Mouse (Mus musculus): ENCODE measurements at regions not wholly inside any gene's neighbourhood (a gene's known extent, or its start where the extent isn't known, plus 50 kb on each side); places are given as distances from the start of the nearest gene placed in this dataset.

DNA sequence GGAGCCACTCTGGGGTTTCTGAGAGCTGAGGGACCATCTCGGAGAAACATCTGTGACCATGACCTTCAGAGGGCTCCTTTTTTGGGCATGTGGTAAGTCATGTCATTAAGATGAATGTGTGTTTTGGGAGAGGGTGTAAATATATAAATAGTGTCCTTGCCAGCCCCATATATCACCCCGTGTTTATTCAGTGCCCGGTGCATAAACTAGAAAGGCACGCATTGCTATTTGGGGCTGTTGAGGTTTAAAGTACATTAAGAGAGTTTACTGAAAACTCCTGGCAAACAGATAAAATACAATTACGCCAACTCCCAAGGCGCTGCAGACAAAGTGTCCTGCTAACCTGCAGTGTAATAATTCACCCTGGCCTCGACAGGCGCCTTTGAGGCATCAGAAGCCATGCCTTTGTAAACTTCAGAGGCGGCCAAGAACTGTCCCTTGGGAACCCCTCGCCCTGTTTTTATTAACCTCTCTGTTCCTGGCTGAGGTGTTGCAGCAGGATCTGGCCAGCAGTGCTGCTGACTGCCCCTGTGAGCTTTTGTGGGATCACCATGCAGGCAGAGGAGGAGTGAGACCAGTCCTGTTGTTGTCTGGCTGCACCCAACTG is 106.6 kb downstream of the 9530068E07Rik start:
- Histone ChIP-seq H3K9ac (ENCODE audit: low read length) (no peak overlapping the region), H3K4me1 (ENCODE audit: control insufficient read depth in 2 of 2, insufficient read depth in 2 of 2, low read length in 2 of 2) (no peaks in the 10 kb centered on the region), H3K9me3 (ENCODE audit: control insufficient read depth, low read length) (no peaks in the 10 kb centered on the region; the same call in 1 of the 2 replicates), H3K27me3 (ENCODE audit: control insufficient read depth, insufficient read depth, low read length) (no peaks in the 10 kb centered on the region), H3K36me3 (ENCODE audit: control insufficient read depth, insufficient read depth, low read length) (no peaks in the 10 kb centered on the region), H3K4me2 (ENCODE audit: low read length) (no peak overlapping the region), H3K27ac (replicated peaks in 1 of 2; ENCODE audit: control insufficient read depth in 1 of 2, insufficient read depth in 1 of 2, low read depth in 2 of 2, low read length in 2 of 2) (no peak overlapping the region), H3K4me3 (ENCODE audit: control insufficient read depth in 1 of 2, insufficient read depth in 1 of 2, low read depth in 1 of 2, low read length in 2 of 2) (no peak overlapping the region)
- ATAC-seq (ENCODE audit: insufficient number of reproducible peaks, insufficient read depth, low FRiP score, low read depth) = no peak
- 68% methylated on average over 10 of the region's 10 CpGs for WGBS

DNA sequence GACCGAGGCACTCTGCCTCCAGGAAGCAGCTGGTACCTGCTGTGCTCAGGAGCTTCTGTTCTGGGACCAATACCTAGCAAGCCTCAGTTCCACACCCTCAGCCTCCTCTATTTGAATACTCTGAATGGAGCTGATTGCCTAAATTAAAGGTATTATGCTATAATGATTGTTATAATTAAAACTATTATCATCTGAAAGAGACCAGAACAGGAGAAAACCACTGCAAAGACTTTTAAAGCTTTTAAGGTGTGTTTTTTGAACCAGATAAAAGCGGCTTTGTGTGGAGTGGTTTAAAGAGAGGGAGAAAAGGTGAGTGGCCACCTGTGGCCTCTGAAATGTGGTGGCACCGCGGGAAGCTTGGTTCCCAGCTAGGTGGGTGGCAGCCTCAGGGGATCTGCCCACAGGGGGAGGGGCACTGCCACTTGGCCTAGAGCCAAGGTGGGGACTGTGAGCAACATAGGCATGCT is 115.6 kb downstream of the 9530068E07Rik start:
- no peaks in the 10 kb centered on the region for H3K27me3 ChIP-seq (ENCODE audit: control insufficient read depth, insufficient read depth, low read length)
- H3K4me1 ChIP-seq (ENCODE audit: control insufficient read depth in 2 of 2, insufficient read depth in 2 of 2, low read length in 2 of 2) = peaks cover 0 to 2% of the 10 kb centered on the region in 2 experiments; a peak in 2 of 4 replicates
- no peak overlapping the region for H3K4me2 ChIP-seq (ENCODE audit: low read length)
- H3K27ac ChIP-seq (replicated peaks in 1 of 2; ENCODE audit: control insufficient read depth in 1 of 2, insufficient read depth in 1 of 2, low read depth in 2 of 2, low read length in 2 of 2) = no peak overlapping the region
- WGBS = 51% methylated on average over 4 of the region's 4 CpGs
- ATAC-seq (ENCODE audit: insufficient number of reproducible peaks, insufficient read depth, low FRiP score, low read depth) = no peak
- H3K36me3 ChIP-seq (ENCODE audit: control insufficient read depth, insufficient read depth, low read length) = no peaks in the 10 kb centered on the region
- H3K4me3 ChIP-seq (ENCODE audit: control insufficient read depth in 1 of 2, insufficient read depth in 1 of 2, low read depth in 1 of 2, low read length in 2 of 2) = no peak overlapping the region
- H3K9ac ChIP-seq (ENCODE audit: low read length) = no peak overlapping the region
- no peaks in the 10 kb centered on the region for H3K9me3 ChIP-seq (ENCODE audit: control insufficient read depth, low read length)

DNA sequence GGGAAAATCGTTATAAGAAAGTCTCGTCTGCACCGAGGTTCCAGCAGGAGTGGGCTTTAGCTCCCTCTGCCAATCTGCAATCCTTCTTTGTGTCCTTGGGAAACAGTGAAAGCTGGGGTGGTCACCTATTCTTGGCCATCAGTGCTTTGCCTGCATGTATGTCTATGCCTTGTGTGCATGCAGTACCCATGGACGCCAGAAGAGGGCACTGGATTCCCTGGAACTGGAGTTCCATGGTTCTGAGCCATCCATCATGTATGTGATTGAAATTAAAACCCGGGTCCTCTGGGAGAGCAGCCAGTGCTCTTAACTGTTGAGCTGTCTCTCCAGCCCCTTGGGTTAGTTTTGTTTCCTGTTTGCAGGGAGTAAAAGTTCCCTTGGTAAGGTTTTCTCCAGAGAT is 121.1 kb downstream of the 9530068E07Rik start:
- no peaks in the 10 kb centered on the region for H3K27me3 ChIP-seq (ENCODE audit: control insufficient read depth, insufficient read depth, low read length)
- no peak overlapping the region for H3K4me3 ChIP-seq (ENCODE audit: control insufficient read depth in 1 of 2, insufficient read depth in 1 of 2, low read depth in 1 of 2, low read length in 2 of 2)
- H3K4me2 ChIP-seq (ENCODE audit: low read length) = no peak overlapping the region
- H3K36me3 ChIP-seq (ENCODE audit: control insufficient read depth, insufficient read depth, low read length) = no peaks in the 10 kb centered on the region
- H3K9me3 ChIP-seq (ENCODE audit: control insufficient read depth, low read length) = no peaks in the 10 kb centered on the region
- no peak overlapping the region for H3K27ac ChIP-seq (replicated peaks in 1 of 2; ENCODE audit: control insufficient read depth in 1 of 2, insufficient read depth in 1 of 2, low read depth in 2 of 2, low read length in 2 of 2)
- no peaks in the 10 kb centered on the region; a peak in 2 of 4 replicates for H3K4me1 ChIP-seq (ENCODE audit: control insufficient read depth in 2 of 2, insufficient read depth in 2 of 2, low read length in 2 of 2)
- WGBS = 69% methylated on average over 5 of the region's 5 CpGs
- ATAC-seq (ENCODE audit: insufficient number of reproducible peaks, insufficient read depth, low FRiP score, low read depth) = no peak
- H3K9ac ChIP-seq (ENCODE audit: low read length) = no peak overlapping the region

DNA sequence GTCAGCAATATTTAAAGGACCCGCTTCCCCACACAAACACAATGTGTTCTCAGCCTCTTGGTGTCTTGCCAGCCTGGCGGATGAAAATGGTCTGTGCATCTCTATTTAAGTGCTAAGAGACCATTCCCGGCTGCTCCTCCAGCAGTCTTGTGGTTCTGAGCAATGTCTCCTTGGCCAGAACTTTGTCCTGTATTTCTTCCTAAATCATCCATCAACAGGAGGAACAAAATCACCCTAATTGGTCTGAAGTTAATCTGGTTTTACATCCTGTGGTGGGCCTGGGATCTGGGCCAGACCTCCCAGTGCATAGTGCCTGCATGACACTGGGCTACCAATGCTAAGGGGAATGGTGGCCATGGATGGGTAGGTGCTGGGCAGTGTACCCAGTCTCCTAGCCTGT is 123.6 kb downstream of the 9530068E07Rik start:
- 56% methylated on average over 3 of the region's 3 CpGs for WGBS

DNA sequence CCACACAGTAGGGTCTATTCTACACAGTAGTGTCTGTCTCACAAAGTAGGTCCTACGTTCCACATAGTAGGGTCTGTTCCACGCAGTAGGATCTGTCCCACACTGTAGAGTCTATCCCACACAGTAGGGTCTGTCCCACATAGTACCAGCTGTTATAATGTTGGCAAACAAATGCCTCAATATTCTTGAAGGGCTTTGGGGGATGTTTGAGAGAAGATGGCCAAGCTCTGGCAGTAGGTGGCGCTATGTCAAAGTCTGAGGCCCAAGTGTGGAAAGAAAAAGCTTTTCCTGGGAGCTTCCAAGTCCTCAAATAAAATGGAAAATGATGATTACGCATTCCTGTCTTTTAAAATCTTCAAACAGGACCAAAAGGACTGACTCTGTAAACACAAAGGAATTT is 125.7 kb downstream of the 9530068E07Rik start:
- H3K27ac ChIP-seq (replicated peaks in 1 of 2; ENCODE audit: control insufficient read depth in 1 of 2, insufficient read depth in 1 of 2, low read depth in 2 of 2, low read length in 2 of 2) = no peak overlapping the region
- H3K4me1 ChIP-seq (ENCODE audit: control insufficient read depth in 2 of 2, insufficient read depth in 2 of 2, low read length in 2 of 2) = no peaks in the 10 kb centered on the region
- WGBS = 41% methylated on average over 4 of the region's 4 CpGs
- H3K4me2 ChIP-seq (ENCODE audit: low read length) = no peak overlapping the region
- H3K27me3 ChIP-seq (ENCODE audit: control insufficient read depth, insufficient read depth, low read length) = no peaks in the 10 kb centered on the region
- H3K36me3 ChIP-seq (ENCODE audit: control insufficient read depth, insufficient read depth, low read length) = no peaks in the 10 kb centered on the region
- no peak for ATAC-seq (ENCODE audit: insufficient number of reproducible peaks, insufficient read depth, low FRiP score, low read depth)
- H3K9ac ChIP-seq (ENCODE audit: low read length) = no peak overlapping the region
- no peak overlapping the region for H3K4me3 ChIP-seq (ENCODE audit: control insufficient read depth in 1 of 2, insufficient read depth in 1 of 2, low read depth in 1 of 2, low read length in 2 of 2)
- H3K9me3 ChIP-seq (ENCODE audit: control insufficient read depth, low read length) = no peaks in the 10 kb centered on the region

More for the DNA sequence above, 123.6 kb downstream of the 9530068E07Rik start:
- no peak overlapping the region for H3K4me3 ChIP-seq (ENCODE audit: control insufficient read depth in 1 of 2, insufficient read depth in 1 of 2, low read depth in 1 of 2, low read length in 2 of 2)
- no peak overlapping the region for H3K9ac ChIP-seq (ENCODE audit: low read length)
- no peaks in the 10 kb centered on the region for H3K9me3 ChIP-seq (ENCODE audit: control insufficient read depth, low read length)
- no peaks in the 10 kb centered on the region for H3K36me3 ChIP-seq (ENCODE audit: control insufficient read depth, insufficient read depth, low read length)
- no peaks in the 10 kb centered on the region for H3K27me3 ChIP-seq (ENCODE audit: control insufficient read depth, insufficient read depth, low read length)
- ATAC-seq (ENCODE audit: insufficient number of reproducible peaks, insufficient read depth, low FRiP score, low read depth) = no peak
- H3K4me2 ChIP-seq (ENCODE audit: low read length) = no peak overlapping the region
- H3K27ac ChIP-seq (replicated peaks in 1 of 2; ENCODE audit: control insufficient read depth in 1 of 2, insufficient read depth in 1 of 2, low read depth in 2 of 2, low read length in 2 of 2) = no peak overlapping the region
- H3K4me1 ChIP-seq (ENCODE audit: control insufficient read depth in 2 of 2, insufficient read depth in 2 of 2, low read length in 2 of 2) = no peaks in the 10 kb centered on the region; a peak in 1 of 4 replicates

DNA sequence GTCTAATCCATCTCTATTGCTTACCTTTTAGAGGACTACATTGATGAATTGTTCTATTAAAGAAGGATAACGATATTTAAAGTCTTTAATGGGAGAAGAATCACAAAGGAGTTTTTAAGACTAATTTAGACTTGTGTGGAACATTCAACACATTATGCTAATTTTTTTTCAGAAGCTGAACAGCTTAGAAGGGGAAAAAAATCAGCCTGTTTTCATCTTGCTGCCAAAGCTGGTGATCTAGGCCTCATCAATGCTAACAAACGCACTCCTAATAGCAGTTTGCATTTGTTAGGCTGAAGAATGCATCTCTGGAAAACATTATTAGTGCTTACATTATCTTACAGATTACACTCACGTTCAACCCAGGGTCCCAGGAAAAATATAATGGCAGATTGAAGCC is 126.2 kb downstream of the 9530068E07Rik start:
- Histone ChIP-seq H3K4me3 (ENCODE audit: control insufficient read depth in 1 of 2, insufficient read depth in 1 of 2, low read depth in 1 of 2, low read length in 2 of 2) (no peak overlapping the region), H3K9me3 (ENCODE audit: control insufficient read depth, low read length) (no peaks in the 10 kb centered on the region), H3K27me3 (ENCODE audit: control insufficient read depth, insufficient read depth, low read length) (no peaks in the 10 kb centered on the region), H3K36me3 (ENCODE audit: control insufficient read depth, insufficient read depth, low read length) (no peaks in the 10 kb centered on the region), H3K9ac (ENCODE audit: low read length) (no peak overlapping the region), H3K4me2 (ENCODE audit: low read length) (no peak overlapping the region), H3K4me1 (ENCODE audit: control insufficient read depth in 2 of 2, insufficient read depth in 2 of 2, low read length in 2 of 2) (no peaks in the 10 kb centered on the region), H3K27ac (replicated peaks in 1 of 2; ENCODE audit: control insufficient read depth in 1 of 2, insufficient read depth in 1 of 2, low read depth in 2 of 2, low read length in 2 of 2) (no peak overlapping the region)
- ATAC-seq (ENCODE audit: insufficient number of reproducible peaks, insufficient read depth, low FRiP score, low read depth) = no peak
- WGBS = 51% methylated on average over 3 of the region's 3 CpGs

DNA sequence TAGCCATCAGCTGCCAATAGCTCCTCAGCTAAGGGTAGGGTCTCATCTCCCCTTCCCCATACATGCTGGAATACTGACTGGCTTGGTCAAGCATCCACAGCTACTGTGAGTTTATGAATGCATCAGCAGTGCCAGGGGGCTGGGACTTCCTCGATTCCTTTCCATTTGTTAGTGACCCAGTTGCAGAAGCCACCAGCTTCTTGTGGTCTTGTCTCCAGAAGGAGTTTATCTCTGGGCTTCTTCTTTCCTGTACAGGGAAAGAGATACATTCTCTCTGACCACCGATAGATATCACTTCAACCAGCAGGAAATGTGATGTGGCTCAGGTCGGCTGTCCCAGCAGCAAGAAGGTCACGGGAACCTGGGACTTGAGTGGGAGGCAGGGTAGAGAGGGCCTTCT is 127.0 kb downstream of the 9530068E07Rik start:
- no peak overlapping the region for H3K9ac ChIP-seq (ENCODE audit: low read length)
- no peak overlapping the region for H3K4me3 ChIP-seq (ENCODE audit: control insufficient read depth in 1 of 2, insufficient read depth in 1 of 2, low read depth in 1 of 2, low read length in 2 of 2)
- no peak overlapping the region for H3K4me2 ChIP-seq (ENCODE audit: low read length)
- H3K9me3 ChIP-seq (ENCODE audit: control insufficient read depth, low read length) = no peaks in the 10 kb centered on the region
- H3K4me1 ChIP-seq (ENCODE audit: control insufficient read depth in 2 of 2, insufficient read depth in 2 of 2, low read length in 2 of 2) = no peaks in the 10 kb centered on the region
- no peaks in the 10 kb centered on the region for H3K36me3 ChIP-seq (ENCODE audit: control insufficient read depth, insufficient read depth, low read length)
- no peak for ATAC-seq (ENCODE audit: insufficient number of reproducible peaks, insufficient read depth, low FRiP score, low read depth)
- H3K27me3 ChIP-seq (ENCODE audit: control insufficient read depth, insufficient read depth, low read length) = no peaks in the 10 kb centered on the region
- 47% methylated on average over 4 of the region's 4 CpGs for WGBS
- H3K27ac ChIP-seq (replicated peaks in 1 of 2; ENCODE audit: control insufficient read depth in 1 of 2, insufficient read depth in 1 of 2, low read depth in 2 of 2, low read length in 2 of 2) = no peak overlapping the region

DNA sequence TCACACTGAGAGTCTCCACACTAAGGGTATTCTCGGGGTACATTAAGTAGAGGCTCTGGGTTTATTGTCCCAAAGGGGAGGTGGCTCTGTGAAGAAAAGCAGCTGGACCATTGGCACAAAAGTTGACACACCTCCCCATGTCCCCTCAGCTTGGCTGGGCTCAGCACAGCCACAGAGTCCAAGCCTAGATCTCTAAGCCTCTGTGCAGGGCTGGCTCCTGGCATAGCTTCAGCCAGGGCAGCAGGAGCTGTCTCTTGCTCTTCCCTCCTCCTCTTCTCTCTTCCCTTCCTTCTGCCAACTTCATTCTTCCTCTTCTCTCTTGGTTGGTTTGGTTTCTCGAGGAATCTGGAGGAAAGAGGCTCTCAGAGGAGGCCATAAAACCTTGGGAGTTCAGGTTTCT is 127.4 kb downstream of the 9530068E07Rik start:
- H3K4me1 ChIP-seq (ENCODE audit: control insufficient read depth in 2 of 2, insufficient read depth in 2 of 2, low read length in 2 of 2) = no peaks in the 10 kb centered on the region
- no peak overlapping the region for H3K4me3 ChIP-seq (ENCODE audit: control insufficient read depth in 1 of 2, insufficient read depth in 1 of 2, low read depth in 1 of 2, low read length in 2 of 2)
- H3K27me3 ChIP-seq (ENCODE audit: control insufficient read depth, insufficient read depth, low read length) = no peaks in the 10 kb centered on the region
- H3K36me3 ChIP-seq (ENCODE audit: control insufficient read depth, insufficient read depth, low read length) = no peaks in the 10 kb centered on the region
- no peak for ATAC-seq (ENCODE audit: insufficient number of reproducible peaks, insufficient read depth, low FRiP score, low read depth)
- H3K9me3 ChIP-seq (ENCODE audit: control insufficient read depth, low read length) = no peaks in the 10 kb centered on the region
- H3K9ac ChIP-seq (ENCODE audit: low read length) = no peak overlapping the region
- no peak overlapping the region for H3K4me2 ChIP-seq (ENCODE audit: low read length)
- 69% methylated on average over 2 of the region's 2 CpGs for WGBS
- no peak overlapping the region for H3K27ac ChIP-seq (replicated peaks in 1 of 2; ENCODE audit: control insufficient read depth in 1 of 2, insufficient read depth in 1 of 2, low read depth in 2 of 2, low read length in 2 of 2)
